Mouse (Mus musculus) CH12.LX (cell line): ENCODE results near the gene Zfyve21. TPM values are rescaled to one million over a fixed set of nuclear protein-coding genes. Genes with fewer than 3 reads are reported as not detected.

Source experiments
- DNase-seq: peaks from one replicate; pipeline ENCODE4 v3.0.0-alpha.2; 2013; ENCODE audit errors: extremely low read depth
- H3K27ac ChIP-seq: 2 replicates; pipeline ENCODE4 v1.5.1; 2012; ENCODE audit warnings: low read depth, mild to moderate bottlenecking, control low read depth, moderate library complexity; ENCODE audit not compliant: insufficient read depth
- H3K27me3 ChIP-seq: replicated peaks from 2 replicates; pipeline ENCODE3; 2012; ENCODE audit warnings: inconsistent platforms
- H3K36me3 ChIP-seq, 2 experiments: replicated peaks in 1 of 2; 2 replicates each; pipeline versions ENCODE3 to v1.6.1; 2012; ENCODE audit warnings: inconsistent platforms in 1 of 2, low read length in 1 of 2, mild to moderate bottlenecking in 1 of 2, mixed read lengths in 1 of 2, moderate library complexity in 1 of 2; ENCODE audit not compliant: control insufficient read depth in 1 of 2, insufficient read depth in 1 of 2
- H3K4me1 ChIP-seq, 2 experiments: 2 replicates each; pipeline ENCODE4 v1.6.1; 2012; ENCODE audit warnings: inconsistent platforms in 1 of 2, moderate library complexity in 1 of 2; ENCODE audit not compliant: insufficient read depth in 2 of 2, control insufficient read depth in 1 of 2
- H3K4me2 ChIP-seq: 2 replicates; pipeline ENCODE4 v1.6.1; 2012; ENCODE audit warnings: low read depth, mild to moderate bottlenecking, control low read depth; ENCODE audit not compliant: poor library complexity, insufficient read depth, severe bottlenecking
- H3K4me3 ChIP-seq, 3 experiments: fragments of 150-350 bp in 1 of 3; sonication (generic) in 1 of 3; replicated peaks in 1 of 3; 2 replicates each; pipeline versions ENCODE3 to v1.5.1; 2011 to 2012; ENCODE audit warnings: low read depth in 2 of 3, low read length in 2 of 3, mild to moderate bottlenecking in 2 of 3, moderate library complexity in 2 of 3, control low read depth in 1 of 3, improper control_type of control experiment in 1 of 3, inconsistent platforms in 1 of 3, mixed read lengths in 1 of 3; ENCODE audit not compliant: poor library complexity in 1 of 3
- H3K79me2 ChIP-seq: replicated peaks from 2 replicates; pipeline ENCODE4 v1.6.1; 2012; ENCODE audit warnings: mild to moderate bottlenecking, moderate library complexity; ENCODE audit not compliant: control insufficient read depth, poor library complexity, insufficient read depth, severe bottlenecking; ENCODE audit errors: extremely low read depth
- H3K9ac ChIP-seq: 2 replicates; pipeline ENCODE4 v1.6.1; 2012; ENCODE audit warnings: low read depth, mild to moderate bottlenecking, control low read depth, moderate library complexity; ENCODE audit not compliant: insufficient read depth
- H3K9me3 ChIP-seq: replicated peaks from 2 replicates; pipeline ENCODE3; 2012; ENCODE audit warnings: low read length, inconsistent platforms, mixed read lengths
- E2F4 ChIP-seq: IDR thresholded peaks from 2 replicates; pipeline ENCODE4 v1.6.1; 2011; ENCODE audit warnings: low read depth, low read length, improper control_type of control experiment; ENCODE audit not compliant: insufficient replicate concordance
- EP300 ChIP-seq: IDR thresholded peaks from 2 replicates; pipeline ENCODE4 v1.6.1; 2011; ENCODE audit warnings: low read length, improper control_type of control experiment
- GABPA ChIP-seq: IDR thresholded peaks from 2 replicates; pipeline ENCODE4 v1.6.1; 2012; ENCODE audit warnings: low read depth, low read length, improper control_type of control experiment, inconsistent platforms; ENCODE audit not compliant: insufficient replicate concordance
- HCFC1 ChIP-seq: IDR thresholded peaks from 2 replicates; pipeline ENCODE4 v1.6.1; 2012; ENCODE audit warnings: low read depth, mild to moderate bottlenecking, inconsistent platforms, low read length, improper control_type of control experiment
- IRF4 ChIP-seq: IDR thresholded peaks from 2 replicates; pipeline ENCODE4 v1.6.1; 2014; ENCODE audit warnings: low read depth, mild to moderate bottlenecking, inconsistent platforms, low read length, improper control_type of control experiment
- KAT2A ChIP-seq: IDR thresholded peaks from 2 replicates; pipeline ENCODE4 v1.6.1; 2012; ENCODE audit warnings: low read length, improper control_type of control experiment, inconsistent platforms; ENCODE audit not compliant: insufficient replicate concordance
- MAFK ChIP-seq: IDR thresholded peaks from 2 replicates; pipeline ENCODE4 v1.6.1; 2011; ENCODE audit warnings: low read length, improper control_type of control experiment; ENCODE audit not compliant: insufficient replicate concordance
- MAZ ChIP-seq: IDR thresholded peaks from 2 replicates; pipeline ENCODE4 v1.6.1; 2012; ENCODE audit warnings: low read depth, mild to moderate bottlenecking, inconsistent platforms, low read length, improper control_type of control experiment, moderate library complexity
- MXI1 ChIP-seq: IDR thresholded peaks from 2 replicates; pipeline ENCODE4 v1.6.1; 2011; ENCODE audit warnings: mild to moderate bottlenecking, low read depth, low read length, improper control_type of control experiment
- NELFE ChIP-seq: IDR thresholded peaks from 2 replicates; pipeline ENCODE4 v1.6.1; 2011; ENCODE audit warnings: low read depth, low read length, improper control_type of control experiment
- NRF1 ChIP-seq: IDR thresholded peaks from 2 replicates; pipeline ENCODE4 v1.6.1; 2014; ENCODE audit warnings: low read depth, mild to moderate bottlenecking, inconsistent platforms, low read length, improper control_type of control experiment, moderate library complexity
- POLR2A ChIP-seq: IDR thresholded peaks from 2 replicates; pipeline ENCODE4 v1.6.1; 2011; ENCODE audit warnings: low read depth, mild to moderate bottlenecking, improper control_type of control experiment, low read length
- POLR2AphosphoS2 ChIP-seq: IDR thresholded peaks from 2 replicates; pipeline ENCODE4 v1.6.1; 2011; ENCODE audit warnings: low read depth, low read length, improper control_type of control experiment
- RAD21 ChIP-seq: IDR thresholded peaks from 2 replicates; pipeline ENCODE4 v1.6.1; 2011; ENCODE audit warnings: low read depth, mild to moderate bottlenecking, low read length, improper control_type of control experiment, moderate library complexity
- SMC3 ChIP-seq: IDR thresholded peaks from 2 replicates; pipeline ENCODE4 v1.6.1; 2011; ENCODE audit warnings: low read depth, low read length, improper control_type of control experiment
- TBP ChIP-seq: conservative IDR thresholded peaks from 2 replicates; pipeline ENCODE4 v1.6.1; 2011; ENCODE audit warnings: low read depth, low read length, improper control_type of control experiment
- USF2 ChIP-seq: conservative IDR thresholded peaks from 2 replicates; pipeline ENCODE4 v1.6.1; 2011; ENCODE audit warnings: low read depth, low read length, improper control_type of control experiment
- ZKSCAN1 ChIP-seq: IDR thresholded peaks from 2 replicates; pipeline ENCODE4 v1.6.1; 2012; ENCODE audit warnings: low read depth, inconsistent platforms, low read length, improper control_type of control experiment, borderline replicate concordance
- ZNF384 ChIP-seq: IDR thresholded peaks from 2 replicates; pipeline ENCODE4 v1.6.1; 2012; ENCODE audit warnings: low read depth, low read length, improper control_type of control experiment, inconsistent platforms
- dilution Hi-C: fragments of 300-500 bp; cut with MboI; formaldehyde crosslinking; loops from 2 replicates; pipeline ENCODE4 v1.14.3; 2020; ENCODE audit warnings: low sequenced_read_pairs; ENCODE audit not compliant: extremely low pct_unique_long_range_greater_than_20kb, extremely low pct_ligation_motif_present
- in situ Hi-C: fragments of 300-500 bp; cut with MboI; formaldehyde crosslinking; loops from 3 replicates; pipeline ENCODE4 v1.14.3; 2019; ENCODE audit warnings: low sequenced_read_pairs, low pct_ligation_motif_present, low pct_unique_long_range_greater_than_20kb, mixed read lengths
- polyA plus RNA-seq: library from polyadenylated mRNA; unstranded; fragments of >175 nt; gene quantifications from 2 replicates; pipeline ENCODE4 v1.2.1, GENCODE M21; 2012; ENCODE audit warnings: low read depth; ENCODE audit not compliant: insufficient read length
- total RNA-seq, 2 experiments: library from RNA; depleted of rRNA; stranded (reverse); fragments of 300-350 nt in 1 of 2; fragments of >200 nt in 1 of 2; gene quantifications; 2 replicates each; pipeline ENCODE4 v1.2.3; 2012 to 2014

Gene Zfyve21
- total and polyA plus RNA-seq, 3 experiments, result 4.1 to 8.4 (median 7.6) TPM

GRCm38 (mm10) chr12:111817991-111818390 is 4.0 kb downstream of the Zfyve21 start:
- peaks cover 5 to 12% of the 10 kb centered on the region in 2 experiments for H3K4me1 ChIP-seq
- dilution Hi-C loops, result no loop called here
- H3K9ac ChIP-seq, result no peak overlapping the region
- H3K79me2 ChIP-seq, result no peaks in the 10 kb centered on the region
- H3K4me2 ChIP-seq, result no peak overlapping the region
- no peak for DNase-seq
- no peak overlapping the region for H3K27ac ChIP-seq
- TF ChIP-seq GABPA (no peak), MXI1 (no peak), HCFC1 (no peak), IRF4 (no peak), TBP (no peak), SMC3 (no peak), ZNF384 (no peak), RAD21 (no peak), KAT2A (no peak), ZKSCAN1 (no peak), NRF1 (no peak), MAFK (no peak), POLR2A (no peak), E2F4 (no peak), MAZ (no peak), NELFE (no peak), EP300 (no peak), POLR2AphosphoS2 (no peak)
- H3K4me3 ChIP-seq, result no peak overlapping the region
- peaks cover 0 to 17% of the 10 kb centered on the region in 2 experiments for H3K36me3 ChIP-seq
- in situ Hi-C loops, result no loop called here
- H3K9me3 ChIP-seq, result no peaks in the 10 kb centered on the region
- H3K27me3 ChIP-seq, result no peaks in the 10 kb centered on the region

GRCm38 (mm10) chr12:111819936-111820335 is 6.0 kb downstream of the Zfyve21 start:
- no peaks in the 10 kb centered on the region for H3K79me2 ChIP-seq
- H3K36me3 ChIP-seq, result peaks cover 11 to 37% of the 10 kb centered on the region in 2 experiments
- H3K9ac ChIP-seq, result no peak overlapping the region
- TF ChIP-seq IRF4 (no peak), USF2 (no peak), TBP (no peak), E2F4 (no peak), MAFK (no peak), MXI1 (no peak)
- H3K4me2 ChIP-seq, result no peak overlapping the region
- peaks cover 4 to 7% of the 10 kb centered on the region in 2 experiments; a peak in 3 of 4 replicates for H3K4me1 ChIP-seq
- H3K27ac ChIP-seq, result no peak overlapping the region
- no peaks in the 10 kb centered on the region for H3K9me3 ChIP-seq
- no peak overlapping the region for H3K4me3 ChIP-seq
- DNase-seq, result no peak
- dilution Hi-C loops (no loop called here), in situ Hi-C loops (no loop called here)
- H3K27me3 ChIP-seq, result no peaks in the 10 kb centered on the region
